In genomic region chr5:4486391-4487132, GRCm38 (mm10) we compare ENCODE assay signal across 13 mouse cellular contexts.
DNase-seq lines count a peak whose midpoint lies in the region; ATAC-seq lines count a peak whose summit lies in the region.
"Had no signal": no experiment of that assay in that cellular context is flagged by ENCODE, and none has a peak within 500 bp of the region (broad histone marks: within the 10 kb centered on the region; RNA-seq: fewer than 3 reads in every experiment).

No protein-coding gene starts in this region.

- H3K4me3 ChIP-seq in lung, embryonic 16.5 days (ENCODE audit: low read length) = no peak overlapping the region
- no peak overlapping the region for H3K4me3 ChIP-seq in limb, embryonic 10.5 days
- H3K4me3 ChIP-seq in neural tube, embryonic 13.5 days = no peak overlapping the region
- H3K4me3 ChIP-seq: erythroblast, embryonic 14.5 days; heart, adult 2 months; megakaryocyte, embryonic 14.5 days had no signal

- no peak overlapping the region for H3K9ac ChIP-seq in lung, embryonic 16.5 days (ENCODE audit: low read length)
- no peak overlapping the region for H3K9ac ChIP-seq in neural tube, embryonic 13.5 days

- H3K27ac ChIP-seq in lung, embryonic 16.5 days (ENCODE audit: low read length) = no peak overlapping the region
- peak overlapping the region; percentile 89 for H3K27ac ChIP-seq in limb, embryonic 10.5 days
- H3K27ac ChIP-seq in neural tube, embryonic 13.5 days (replicated peaks) = peak overlapping the region; percentile 63; the same call in 1 of the 2 replicates
- H3K27ac ChIP-seq: heart, adult 2 months had no signal

- no peaks in the 10 kb centered on the region for H3K9me3 ChIP-seq in lung, embryonic 16.5 days (ENCODE audit: control insufficient read depth, low read length)
- no peaks in the 10 kb centered on the region; the same call in 1 of the 2 replicates for H3K9me3 ChIP-seq in limb, embryonic 10.5 days (replicated peaks)
- no peaks in the 10 kb centered on the region for H3K9me3 ChIP-seq in neural tube, embryonic 13.5 days

- 82% methylated on average over 4 of the region's 4 CpGs for whole genome bisulfite sequencing in lung, embryonic 16.5 days
- WGBS in limb, embryonic 10.5 days = 88% methylated on average over 4 of the region's 4 CpGs
- 87% methylated on average over 4 of the region's 4 CpGs for WGBS in neural tube, embryonic 13.5 days

- H3K27me3 ChIP-seq in lung, embryonic 16.5 days (ENCODE audit: control insufficient read depth, insufficient read depth, low read depth, low read length) = no peaks in the 10 kb centered on the region
- H3K27me3 ChIP-seq in limb, embryonic 10.5 days (ENCODE audit: low read depth, poor library complexity, severe bottlenecking) = no peaks in the 10 kb centered on the region
- H3K27me3 ChIP-seq in neural tube, embryonic 13.5 days = no peaks in the 10 kb centered on the region
- H3K27me3 ChIP-seq: megakaryocyte, embryonic 14.5 days had no signal

- no peaks in the 10 kb centered on the region for H3K36me3 ChIP-seq in lung, embryonic 16.5 days (ENCODE audit: control insufficient read depth, insufficient read depth, low read length)
- H3K36me3 ChIP-seq in limb, embryonic 10.5 days = no peaks in the 10 kb centered on the region
- no peaks in the 10 kb centered on the region for H3K36me3 ChIP-seq in neural tube, embryonic 13.5 days

- H3K4me1 ChIP-seq in lung, embryonic 16.5 days (replicated peaks; ENCODE audit: control insufficient read depth, insufficient read depth, low read length) = peaks cover 6% of the 10 kb centered on the region
- peaks cover 36% of the 10 kb centered on the region for H3K4me1 ChIP-seq in limb, embryonic 10.5 days
- H3K4me1 ChIP-seq in neural tube, embryonic 13.5 days (replicated peaks) = peaks cover 28% of the 10 kb centered on the region
- H3K4me1 ChIP-seq: megakaryocyte, embryonic 14.5 days had no signal

- peak; percentile 47; the same call in 1 of the 2 replicates for ATAC-seq in lung, embryonic 16.5 days (ENCODE audit: low read depth)
- ATAC-seq in neural tube, embryonic 13.5 days (ENCODE audit: low read depth) = peak; percentile 48; the same call in 1 of the 2 replicates

- peak; percentile 28 for DNase-seq in cerebellum, adult 11 months
- no peak for DNase-seq in cerebellum, adult 8-10 months
- DNase-seq in lung, postnatal 10 days = no peak
- no peak for DNase-seq in limb, embryonic 10.5 days (ENCODE audit: low spot score)
- no peak for DNase-seq in urinary bladder, postnatal 14 days (ENCODE audit: low spot score)
- DNase-seq in spleen, postnatal 36 days (ENCODE audit: low spot score in 2 of 2) = no peak
- DNase-seq: kidney, postnatal 4 days; thymus, postnatal 25 days had no signal

- H3K4me2 ChIP-seq in lung, embryonic 16.5 days (ENCODE audit: low read depth, low read length) = no peak overlapping the region
- no peak overlapping the region for H3K4me2 ChIP-seq in neural tube, embryonic 13.5 days
